Mouse (Mus musculus) CH12.LX (cell line): ENCODE results near the gene AI467606. TPM values are rescaled to one million over a fixed set of nuclear protein-coding genes. Genes with fewer than 3 reads are reported as not detected.

Experiments
- DNase-seq: peaks from one replicate; pipeline ENCODE4 v3.0.0-alpha.2; 2013; ENCODE audit errors: extremely low read depth
- H3K27ac ChIP-seq: 2 replicates; pipeline ENCODE4 v1.5.1; 2012; ENCODE audit warnings: low read depth, mild to moderate bottlenecking, control low read depth, moderate library complexity; ENCODE audit not compliant: insufficient read depth
- H3K27me3 ChIP-seq: replicated peaks from 2 replicates; pipeline ENCODE3; 2012; ENCODE audit warnings: inconsistent platforms
- H3K36me3 ChIP-seq, 2 experiments: replicated peaks in 1 of 2; 2 replicates each; pipeline versions ENCODE3 to v1.6.1; 2012; ENCODE audit warnings: inconsistent platforms in 1 of 2, low read length in 1 of 2, mild to moderate bottlenecking in 1 of 2, mixed read lengths in 1 of 2, moderate library complexity in 1 of 2; ENCODE audit not compliant: control insufficient read depth in 1 of 2, insufficient read depth in 1 of 2
- H3K4me1 ChIP-seq, 2 experiments: 2 replicates each; pipeline ENCODE4 v1.6.1; 2012; ENCODE audit warnings: inconsistent platforms in 1 of 2, moderate library complexity in 1 of 2; ENCODE audit not compliant: insufficient read depth in 2 of 2, control insufficient read depth in 1 of 2
- H3K4me2 ChIP-seq: 2 replicates; pipeline ENCODE4 v1.6.1; 2012; ENCODE audit warnings: low read depth, mild to moderate bottlenecking, control low read depth; ENCODE audit not compliant: poor library complexity, insufficient read depth, severe bottlenecking
- H3K4me3 ChIP-seq, 3 experiments: fragments of 150-350 bp in 1 of 3; sonication (generic) in 1 of 3; replicated peaks in 1 of 3; 2 replicates each; pipeline versions ENCODE3 to v1.5.1; 2011 to 2012; ENCODE audit warnings: low read depth in 2 of 3, low read length in 2 of 3, mild to moderate bottlenecking in 2 of 3, moderate library complexity in 2 of 3, control low read depth in 1 of 3, improper control_type of control experiment in 1 of 3, inconsistent platforms in 1 of 3, mixed read lengths in 1 of 3; ENCODE audit not compliant: poor library complexity in 1 of 3
- H3K79me2 ChIP-seq: replicated peaks from 2 replicates; pipeline ENCODE4 v1.6.1; 2012; ENCODE audit warnings: mild to moderate bottlenecking, moderate library complexity; ENCODE audit not compliant: control insufficient read depth, poor library complexity, insufficient read depth, severe bottlenecking; ENCODE audit errors: extremely low read depth
- H3K9ac ChIP-seq: 2 replicates; pipeline ENCODE4 v1.6.1; 2012; ENCODE audit warnings: low read depth, mild to moderate bottlenecking, control low read depth, moderate library complexity; ENCODE audit not compliant: insufficient read depth
- H3K9me3 ChIP-seq: replicated peaks from 2 replicates; pipeline ENCODE3; 2012; ENCODE audit warnings: low read length, inconsistent platforms, mixed read lengths
- BHLHE40 ChIP-seq: IDR thresholded peaks from 2 replicates; pipeline ENCODE4 v1.6.1; 2011; ENCODE audit warnings: mild to moderate bottlenecking, low read depth, low read length, improper control_type of control experiment
- CHD1 ChIP-seq: IDR thresholded peaks from 2 replicates; pipeline ENCODE4 v1.6.1; 2012; ENCODE audit warnings: low read depth, low read length, improper control_type of control experiment, inconsistent platforms
- CHD2 ChIP-seq: IDR thresholded peaks from 2 replicates; pipeline ENCODE4 v1.6.1; 2011; ENCODE audit warnings: low read length, improper control_type of control experiment
- CTCF ChIP-seq, 2 experiments: IDR thresholded peaks in 1 of 2; conservative IDR thresholded peaks in 1 of 2; 2 replicates each; pipeline ENCODE4 v1.5.1; 2011 to 2012; ENCODE audit warnings: low read depth in 2 of 2, low read length in 2 of 2, improper control_type of control experiment in 1 of 2, inconsistent platforms in 1 of 2, mild to moderate bottlenecking in 1 of 2, moderate library complexity in 1 of 2
- E2F4 ChIP-seq: IDR thresholded peaks from 2 replicates; pipeline ENCODE4 v1.6.1; 2011; ENCODE audit warnings: low read depth, low read length, improper control_type of control experiment; ENCODE audit not compliant: insufficient replicate concordance
- ELF1 ChIP-seq: IDR thresholded peaks from 2 replicates; pipeline ENCODE4 v1.6.1; 2014; ENCODE audit warnings: low read depth, mild to moderate bottlenecking, inconsistent platforms, low read length, improper control_type of control experiment
- EP300 ChIP-seq: IDR thresholded peaks from 2 replicates; pipeline ENCODE4 v1.6.1; 2011; ENCODE audit warnings: low read length, improper control_type of control experiment
- ETS1 ChIP-seq: conservative IDR thresholded peaks from 2 replicates; pipeline ENCODE4 v1.6.1; 2012; ENCODE audit warnings: low read depth, mild to moderate bottlenecking, inconsistent platforms, low read length, improper control_type of control experiment, moderate library complexity
- GABPA ChIP-seq: IDR thresholded peaks from 2 replicates; pipeline ENCODE4 v1.6.1; 2012; ENCODE audit warnings: low read depth, low read length, improper control_type of control experiment, inconsistent platforms; ENCODE audit not compliant: insufficient replicate concordance
- HCFC1 ChIP-seq: IDR thresholded peaks from 2 replicates; pipeline ENCODE4 v1.6.1; 2012; ENCODE audit warnings: low read depth, mild to moderate bottlenecking, inconsistent platforms, low read length, improper control_type of control experiment
- IRF4 ChIP-seq: IDR thresholded peaks from 2 replicates; pipeline ENCODE4 v1.6.1; 2014; ENCODE audit warnings: low read depth, mild to moderate bottlenecking, inconsistent platforms, low read length, improper control_type of control experiment
- JUN ChIP-seq: IDR thresholded peaks from 2 replicates; pipeline ENCODE4 v1.6.1; 2011; ENCODE audit warnings: low read depth, mild to moderate bottlenecking, low read length, improper control_type of control experiment, moderate library complexity; ENCODE audit not compliant: insufficient read depth
- JUND ChIP-seq: conservative IDR thresholded peaks from 2 replicates; pipeline ENCODE4 v1.6.1; 2011; ENCODE audit warnings: low read depth, low read length, improper control_type of control experiment
- KAT2A ChIP-seq: IDR thresholded peaks from 2 replicates; pipeline ENCODE4 v1.6.1; 2012; ENCODE audit warnings: low read length, improper control_type of control experiment, inconsistent platforms; ENCODE audit not compliant: insufficient replicate concordance
- MAFK ChIP-seq: IDR thresholded peaks from 2 replicates; pipeline ENCODE4 v1.6.1; 2011; ENCODE audit warnings: low read length, improper control_type of control experiment; ENCODE audit not compliant: insufficient replicate concordance
- MAX ChIP-seq: IDR thresholded peaks from 2 replicates; pipeline ENCODE4 v1.6.1; 2011; ENCODE audit warnings: low read length, improper control_type of control experiment
- MAZ ChIP-seq: IDR thresholded peaks from 2 replicates; pipeline ENCODE4 v1.6.1; 2012; ENCODE audit warnings: low read depth, mild to moderate bottlenecking, inconsistent platforms, low read length, improper control_type of control experiment, moderate library complexity
- MEF2A ChIP-seq: IDR thresholded peaks from 2 replicates; pipeline ENCODE4 v1.6.1; 2014; ENCODE audit warnings: low read depth, mild to moderate bottlenecking, inconsistent platforms, low read length, improper control_type of control experiment, borderline replicate concordance
- MXI1 ChIP-seq: IDR thresholded peaks from 2 replicates; pipeline ENCODE4 v1.6.1; 2011; ENCODE audit warnings: mild to moderate bottlenecking, low read depth, low read length, improper control_type of control experiment
- MYC ChIP-seq: IDR thresholded peaks from 2 replicates; pipeline ENCODE4 v1.6.1; 2011; ENCODE audit warnings: low read depth, mild to moderate bottlenecking, improper control_type of control experiment, low read length
- NELFE ChIP-seq: IDR thresholded peaks from 2 replicates; pipeline ENCODE4 v1.6.1; 2011; ENCODE audit warnings: low read depth, low read length, improper control_type of control experiment
- NRF1 ChIP-seq: IDR thresholded peaks from 2 replicates; pipeline ENCODE4 v1.6.1; 2014; ENCODE audit warnings: low read depth, mild to moderate bottlenecking, inconsistent platforms, low read length, improper control_type of control experiment, moderate library complexity
- PAX5 ChIP-seq: IDR thresholded peaks from 2 replicates; pipeline ENCODE4 v1.6.1; 2012; ENCODE audit warnings: low read length, inconsistent platforms, mixed read lengths
- POLR2A ChIP-seq: IDR thresholded peaks from 2 replicates; pipeline ENCODE4 v1.6.1; 2011; ENCODE audit warnings: low read depth, mild to moderate bottlenecking, improper control_type of control experiment, low read length
- POLR2AphosphoS2 ChIP-seq: IDR thresholded peaks from 2 replicates; pipeline ENCODE4 v1.6.1; 2011; ENCODE audit warnings: low read depth, low read length, improper control_type of control experiment
- RAD21 ChIP-seq: IDR thresholded peaks from 2 replicates; pipeline ENCODE4 v1.6.1; 2011; ENCODE audit warnings: low read depth, mild to moderate bottlenecking, low read length, improper control_type of control experiment, moderate library complexity
- RCOR1 ChIP-seq: conservative IDR thresholded peaks from 2 replicates; pipeline ENCODE4 v1.6.1; 2012; ENCODE audit warnings: low read depth, mild to moderate bottlenecking, inconsistent platforms, low read length, improper control_type of control experiment
- SIN3A ChIP-seq: IDR thresholded peaks from 2 replicates; pipeline ENCODE4 v1.6.1; 2012; ENCODE audit warnings: low read length, improper control_type of control experiment, inconsistent platforms
- SMC3 ChIP-seq: IDR thresholded peaks from 2 replicates; pipeline ENCODE4 v1.6.1; 2011; ENCODE audit warnings: low read depth, low read length, improper control_type of control experiment
- TBP ChIP-seq: conservative IDR thresholded peaks from 2 replicates; pipeline ENCODE4 v1.6.1; 2011; ENCODE audit warnings: low read depth, low read length, improper control_type of control experiment
- TCF12 ChIP-seq: IDR thresholded peaks from 2 replicates; pipeline ENCODE4 v1.6.1; 2014; ENCODE audit warnings: low read depth, mild to moderate bottlenecking, inconsistent platforms, low read length, improper control_type of control experiment
- UBTF ChIP-seq: IDR thresholded peaks from 2 replicates; pipeline ENCODE4 v1.6.1; 2012; ENCODE audit warnings: low read depth, mild to moderate bottlenecking, inconsistent platforms, low read length, improper control_type of control experiment, moderate library complexity
- USF1 ChIP-seq: IDR thresholded peaks from 2 replicates; pipeline ENCODE4 v1.6.1; 2014; ENCODE audit warnings: low read depth, mild to moderate bottlenecking, inconsistent platforms, low read length, improper control_type of control experiment
- USF2 ChIP-seq: conservative IDR thresholded peaks from 2 replicates; pipeline ENCODE4 v1.6.1; 2011; ENCODE audit warnings: low read depth, low read length, improper control_type of control experiment
- ZC3H11A ChIP-seq: IDR thresholded peaks from 2 replicates; pipeline ENCODE4 v1.6.1; 2012; ENCODE audit warnings: low read depth, mild to moderate bottlenecking, inconsistent platforms, low read length, improper control_type of control experiment
- ZKSCAN1 ChIP-seq: IDR thresholded peaks from 2 replicates; pipeline ENCODE4 v1.6.1; 2012; ENCODE audit warnings: low read depth, inconsistent platforms, low read length, improper control_type of control experiment, borderline replicate concordance
- ZMIZ1 ChIP-seq: IDR thresholded peaks from 2 replicates; pipeline ENCODE4 v1.6.1; 2012; ENCODE audit warnings: low read depth, mild to moderate bottlenecking, inconsistent platforms, low read length, improper control_type of control experiment
- ZNF384 ChIP-seq: IDR thresholded peaks from 2 replicates; pipeline ENCODE4 v1.6.1; 2012; ENCODE audit warnings: low read depth, low read length, improper control_type of control experiment, inconsistent platforms
- dilution Hi-C: fragments of 300-500 bp; cut with MboI; formaldehyde crosslinking; loops from 2 replicates; pipeline ENCODE4 v1.14.3; 2020; ENCODE audit warnings: low sequenced_read_pairs; ENCODE audit not compliant: extremely low pct_unique_long_range_greater_than_20kb, extremely low pct_ligation_motif_present
- in situ Hi-C: fragments of 300-500 bp; cut with MboI; formaldehyde crosslinking; loops from 3 replicates; pipeline ENCODE4 v1.14.3; 2019; ENCODE audit warnings: low sequenced_read_pairs, low pct_ligation_motif_present, low pct_unique_long_range_greater_than_20kb, mixed read lengths
- polyA plus RNA-seq: library from polyadenylated mRNA; unstranded; fragments of >175 nt; gene quantifications from 2 replicates; pipeline ENCODE4 v1.2.1, GENCODE M21; 2012; ENCODE audit warnings: low read depth; ENCODE audit not compliant: insufficient read length
- total RNA-seq, 2 experiments: library from RNA; depleted of rRNA; stranded (reverse); fragments of 300-350 nt in 1 of 2; fragments of >200 nt in 1 of 2; gene quantifications; 2 replicates each; pipeline ENCODE4 v1.2.3; 2012 to 2014

AI467606 gene
- total RNA-seq (2012; rRNA removed) (15.7 and 19.0 TPM in 2 replicates), total RNA-seq (2014; rRNA removed) (18.6 and 26.4 TPM in 2 replicates), polyA plus RNA-seq (18.3 and 20.5 TPM in 2 replicates)

DNA sequence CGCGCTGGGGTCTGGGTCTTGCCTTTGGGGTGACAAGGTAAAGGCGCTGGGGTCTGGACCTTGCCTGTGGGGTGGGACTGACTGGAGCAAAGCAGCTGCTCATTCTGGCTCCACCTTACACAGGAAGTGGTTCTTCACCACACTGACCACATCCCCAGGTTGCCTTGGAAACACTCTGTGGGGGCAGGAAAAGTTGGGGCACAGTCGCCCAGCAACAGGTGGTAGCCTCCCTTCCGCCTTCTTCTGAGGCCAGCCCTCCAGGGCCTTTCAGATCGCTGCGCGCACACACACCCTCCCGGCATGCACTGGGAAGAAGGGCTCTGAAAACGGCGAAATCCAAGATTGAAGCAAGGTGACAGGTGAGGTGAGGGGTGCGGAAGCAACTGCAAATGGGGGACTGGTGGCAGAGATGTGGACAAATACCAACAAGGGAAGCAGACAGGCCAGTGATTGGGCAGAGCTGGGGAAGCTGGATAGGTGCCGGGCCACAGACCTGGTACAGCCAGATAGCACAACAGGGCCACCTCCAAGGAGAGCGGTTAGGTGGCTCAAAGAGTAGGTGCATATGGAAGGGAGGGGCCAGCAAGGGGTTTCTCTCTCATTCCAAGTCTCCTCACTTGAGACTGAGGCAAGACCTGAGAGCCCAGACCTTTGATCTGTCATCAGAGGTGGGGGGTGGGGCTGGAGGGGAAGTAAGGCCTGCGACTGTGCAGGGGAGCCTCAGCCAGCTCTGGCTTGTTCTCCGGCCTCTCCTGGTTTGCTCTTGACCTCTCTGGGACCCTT, at the start of gene AI467606:
Gene AI467606, plus strand, starts transcription at position 246 of the 783 bp plus-strand sequence.
- in situ Hi-C loops (no loop called here), dilution Hi-C loops (no loop called here)
- Histone ChIP-seq H3K9me3 (no peaks in the 10 kb centered on the region), H3K4me1 (peaks cover 11 to 39% of the 10 kb centered on the region in 2 experiments), H3K27me3 (no peaks in the 10 kb centered on the region), H3K27ac (peak within 1 kb of the TSS; percentile 93), H3K36me3 (peaks cover 21 to 30% of the 10 kb centered on the region in 2 experiments), H3K4me3 (peak within 1 kb of the TSS; percentile 78 to 91 (median 87)), H3K4me2 (peak within 1 kb of the TSS; percentile 68), H3K79me2 (peaks cover 19% of the 10 kb centered on the region), H3K9ac (peak within 1 kb of the TSS; percentile 93)
- TF ChIP-seq MAFK (no peak), ELF1 (peak; percentile 93), IRF4 (no peak), EP300 (peak; percentile 71; the same call in 1 of the 2 replicates), PAX5 (no peak), HCFC1 (peak; percentile 73), E2F4 (no peak), CHD1 (no peak), CHD2 (peak; percentile 41; the same call in 1 of the 2 replicates), USF2 (no peak), KAT2A (0 out of 2 replicates have a peak, but pooled peaks have one; percentile 35), MYC (peak; percentile 27; the same call in 1 of the 2 replicates), MXI1 (peak; percentile 98), NRF1 (peak; percentile 72), USF1 (no peak), MAZ (peak; percentile 95), UBTF (no peak), ZKSCAN1 (no peak), TCF12 (peak; percentile 95), TBP (peak; percentile 84), SMC3 (no peak), NELFE (peak; percentile 80), JUND (no peak), ZC3H11A (no peak), ZMIZ1 (peak; percentile 78), GABPA (no peak), POLR2A (peak; percentile 86), ZNF384 (no peak), JUN (no peak), MAX (peak; percentile 2; the same call in 1 of the 2 replicates), CTCF (conservative IDR thresholded peaks at IDR 0.05 in 1 of 2, IDR thresholded peaks at IDR 0.05 in 1 of 2; ENCODE audit: low read depth in 2 of 2, low read length in 2 of 2) (no peak), POLR2AphosphoS2 (peak; percentile 85), RAD21 (no peak), BHLHE40 (no peak; the same call in 1 of the 2 replicates), SIN3A (peak; percentile 90), MEF2A (peak; percentile 70), ETS1 (peak; percentile 59; the same call in 1 of the 2 replicates), RCOR1 (no peak)
- peak; percentile 99 for DNase-seq
